Mouse (Mus musculus) thymus, postnatal 14 days (tissue): ENCODE results near the gene Ces3a.
"Not testable (repeated sequence)": the region's sequence is repeated elsewhere in the genome, so short reads cannot be mapped to it uniquely, and the experiment has no call there.

Experiments used
- DNase-seq: peaks from one replicate; pipeline ENCODE4 v3.0.0; 2021

Ces3a gene

GRCm38 (mm10) chr8:105102101-105102785 lies 53.8 kb downstream of the Ces3a start:
- not testable (repeated sequence) for DNase-seq

- DNase-seq = not testable (repeated sequence)
These were observed 55.3 kb downstream of the Ces3a start for GRCm38 (mm10) chr8:105103701-105104100.

- DNase-seq = no peak
These were observed 55.8 kb downstream of the Ces3a start for GRCm38 (mm10) chr8:105104220-105104619.
